Mouse (Mus musculus) liver, adult 2 months (tissue): Measurements from ENCODE around the gene Nynrin.

Experiments used
- CTCF ChIP-seq: fragments of 200-500 bp; IDR thresholded peaks from 2 replicates; pipeline ENCODE4 v1.5.1; 2011; ENCODE audit warnings: low read depth, low read length, control low read depth
- POLR2A ChIP-seq: fragments of 200-500 bp; IDR thresholded peaks from 2 replicates; pipeline ENCODE4 v1.6.1; 2011; ENCODE audit warnings: low read length, control low read depth; ENCODE audit not compliant: insufficient read depth; ENCODE audit errors: extremely low read depth

DNA sequence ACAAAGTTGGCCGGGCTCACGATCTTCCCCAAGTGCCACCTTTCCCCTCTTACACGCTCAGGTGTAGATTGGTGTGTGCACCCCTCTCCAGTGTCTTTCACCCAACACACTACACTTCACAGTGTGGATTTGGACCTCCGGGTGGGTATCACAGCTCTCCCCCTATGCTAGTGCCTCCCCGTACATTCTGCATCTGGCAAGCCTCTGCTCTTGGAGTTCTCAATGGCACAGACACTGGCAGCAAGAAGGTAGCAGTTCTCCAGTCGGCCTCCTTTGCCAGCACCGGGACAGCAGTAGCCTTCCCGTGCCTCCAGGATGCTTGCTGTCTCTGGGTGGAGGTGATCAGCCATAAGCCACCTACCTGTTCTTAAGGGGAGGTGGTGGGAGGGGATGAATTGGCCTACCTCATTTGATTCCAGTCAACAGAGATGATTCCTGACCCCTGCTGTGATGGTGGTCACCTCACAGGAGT lies 19.5 kb downstream of the Nynrin start:
- TF ChIP-seq POLR2A (no peak), CTCF (no peak)
